Mouse (Mus musculus): ENCODE measurements at regions not wholly inside any gene's neighbourhood (a gene's known extent, or its start where the extent isn't known, plus 50 kb on each side); places are given as distances from the start of the nearest gene placed in this dataset.

DNA sequence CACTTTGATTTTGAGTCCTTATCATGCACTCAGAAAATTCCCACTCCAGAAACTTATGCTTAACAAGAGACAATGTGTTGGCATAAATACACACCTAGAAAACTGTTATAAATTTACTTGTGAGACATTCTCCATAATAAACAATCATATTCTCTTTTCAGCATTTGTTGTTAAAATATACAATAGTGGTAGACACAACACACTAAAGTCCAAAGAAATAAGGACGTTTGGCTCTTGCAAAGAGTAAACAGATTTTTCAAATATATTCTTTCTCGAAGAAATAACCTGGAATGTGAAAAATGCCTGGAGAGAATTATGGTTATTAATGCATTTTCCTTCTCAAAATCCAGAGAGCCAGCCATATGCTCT, 91.8 kb upstream of the Ddit4l start:
- WGBS, result 64% methylated on average over 2 of the region's 2 CpGs
- no peak for TF ChIP-seq CTCF (IDR thresholded peaks at IDR 0.05; ENCODE audit: low read depth, low read length)
- TF ChIP-seq POLR2A (IDR thresholded peaks at IDR 0.05; ENCODE audit: extremely low read depth, insufficient read depth, low read length), result no peak
- no peaks in the 10 kb centered on the region for H3K4me1 ChIP-seq (ENCODE audit: control insufficient read depth, insufficient read depth, low read length)
- DNase-seq (ENCODE audit: extremely low read depth, low read depth, low spot score), result no peak
- H3K9ac ChIP-seq (ENCODE audit: low read depth, low read length), result no peak overlapping the region
- no peaks in the 10 kb centered on the region for H3K36me3 ChIP-seq (ENCODE audit: control insufficient read depth, insufficient read depth, low read length)
- no peak overlapping the region for H3K27ac ChIP-seq (replicated peaks; ENCODE audit: insufficient read depth, low read depth, low read length)
- H3K27me3 ChIP-seq (ENCODE audit: control insufficient read depth, insufficient read depth, low read length), result no peaks in the 10 kb centered on the region
- H3K4me3 ChIP-seq (ENCODE audit: insufficient read depth, low read depth, low read length), result no peak overlapping the region
- H3K79me2 ChIP-seq (ENCODE audit: control insufficient read depth, insufficient read depth, low read length), result no peaks in the 10 kb centered on the region

DNA sequence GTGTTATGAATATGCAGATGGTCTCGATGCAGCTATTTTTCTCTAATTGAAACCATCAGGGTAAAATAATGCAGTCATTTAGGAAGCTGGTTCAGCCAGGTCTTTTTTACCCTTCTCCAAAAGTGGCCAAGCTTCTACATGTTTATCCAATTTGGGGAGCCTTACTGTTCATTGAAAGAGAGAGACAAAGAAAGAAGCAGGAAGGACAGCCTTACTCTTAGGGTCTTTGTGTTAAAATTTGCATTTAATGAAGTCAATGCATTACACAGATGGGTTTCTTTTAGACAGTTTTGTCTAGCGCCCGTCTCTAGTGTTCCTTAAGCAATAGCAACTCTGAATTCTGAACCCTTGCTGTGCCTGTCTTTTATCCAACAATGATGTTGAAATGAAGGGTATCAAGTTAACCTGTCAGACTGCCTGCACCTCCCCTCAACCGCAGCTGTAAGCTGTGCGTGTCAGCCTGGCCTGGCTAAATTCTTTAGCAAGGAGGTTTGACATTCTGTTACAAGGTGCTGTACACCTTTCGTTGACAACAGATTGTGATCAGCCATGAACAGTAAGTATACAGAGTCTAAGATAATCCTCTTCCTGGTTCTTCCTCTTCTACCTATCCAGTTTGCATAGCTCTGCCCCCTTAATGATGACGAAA, 91.3 kb upstream of the Ddit4l start:
- no peak overlapping the region for H3K9ac ChIP-seq (ENCODE audit: low read depth, low read length)
- 85% methylated on average over 7 of the region's 7 CpGs for WGBS
- TF ChIP-seq CTCF (IDR thresholded peaks at IDR 0.05; ENCODE audit: low read depth, low read length), result no peak
- no peak for TF ChIP-seq POLR2A (IDR thresholded peaks at IDR 0.05; ENCODE audit: extremely low read depth, insufficient read depth, low read length)
- H3K79me2 ChIP-seq (ENCODE audit: control insufficient read depth, insufficient read depth, low read length), result no peaks in the 10 kb centered on the region
- H3K4me1 ChIP-seq (ENCODE audit: control insufficient read depth, insufficient read depth, low read length), result no peaks in the 10 kb centered on the region
- H3K27me3 ChIP-seq (ENCODE audit: control insufficient read depth, insufficient read depth, low read length), result no peaks in the 10 kb centered on the region
- no peak overlapping the region for H3K4me3 ChIP-seq (ENCODE audit: insufficient read depth, low read depth, low read length)
- H3K36me3 ChIP-seq (ENCODE audit: control insufficient read depth, insufficient read depth, low read length), result no peaks in the 10 kb centered on the region
- no peak for DNase-seq (ENCODE audit: extremely low read depth, low read depth, low spot score)
- no peak overlapping the region for H3K27ac ChIP-seq (replicated peaks; ENCODE audit: insufficient read depth, low read depth, low read length)

DNA sequence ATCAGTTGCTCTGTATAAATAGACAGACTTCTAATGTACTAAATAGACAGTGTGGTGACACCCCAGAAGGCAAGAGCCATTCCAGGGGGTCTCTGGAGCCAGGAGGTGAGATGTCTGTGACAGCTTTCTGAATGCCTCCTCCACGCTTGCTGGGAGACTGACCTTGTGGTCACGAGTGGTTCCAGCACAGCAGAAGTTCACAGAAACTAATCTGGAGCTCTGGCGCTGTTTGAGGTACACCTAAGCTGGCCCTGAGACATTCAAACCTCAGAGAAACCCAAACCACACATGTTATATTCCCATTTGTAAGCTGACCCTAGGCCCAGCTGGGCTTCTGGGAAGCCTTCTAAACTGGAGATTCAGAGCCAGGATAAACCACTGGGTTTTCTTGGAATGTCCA, 79.7 kb upstream of the Ddit4l start:
- no peak for TF ChIP-seq POLR2A (IDR thresholded peaks at IDR 0.05; ENCODE audit: extremely low read depth, insufficient read depth, low read length)
- TF ChIP-seq CTCF (IDR thresholded peaks at IDR 0.05; ENCODE audit: low read depth, low read length), result no peak
- WGBS, result 85% methylated on average over 3 of the region's 3 CpGs

DNA sequence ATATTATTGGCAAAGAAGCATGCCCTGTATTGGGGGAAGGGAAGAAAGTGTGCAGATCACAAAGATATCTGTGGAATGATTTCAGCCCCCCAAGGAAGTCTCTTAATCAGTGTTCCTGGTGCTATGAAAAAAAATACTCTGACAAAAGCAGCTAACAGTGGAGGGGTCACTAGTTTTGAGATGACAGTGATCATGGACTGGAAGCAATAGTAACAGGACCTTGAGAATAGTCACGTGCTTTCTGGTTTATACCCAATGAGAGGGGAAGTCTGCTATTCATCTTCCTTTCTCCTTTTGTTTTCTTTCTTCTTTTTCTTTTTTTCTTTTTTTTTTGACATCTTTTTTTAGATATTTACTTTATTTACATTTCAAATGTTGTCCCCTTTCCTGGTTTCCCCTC, 79.1 kb upstream of the Ddit4l start:
- no peaks in the 10 kb centered on the region for H3K4me1 ChIP-seq (ENCODE audit: control insufficient read depth, insufficient read depth, low read length)
- WGBS, result 50% methylated on average over 1 of the region's 1 CpGs
- H3K27me3 ChIP-seq (ENCODE audit: control insufficient read depth, insufficient read depth, low read length), result no peaks in the 10 kb centered on the region
- no peak overlapping the region for H3K27ac ChIP-seq (replicated peaks; ENCODE audit: insufficient read depth, low read depth, low read length)
- H3K79me2 ChIP-seq (ENCODE audit: control insufficient read depth, insufficient read depth, low read length), result no peaks in the 10 kb centered on the region
- TF ChIP-seq POLR2A (IDR thresholded peaks at IDR 0.05; ENCODE audit: extremely low read depth, insufficient read depth, low read length), result no peak
- TF ChIP-seq CTCF (IDR thresholded peaks at IDR 0.05; ENCODE audit: low read depth, low read length), result no peak
- no peak overlapping the region for H3K4me3 ChIP-seq (ENCODE audit: insufficient read depth, low read depth, low read length)
- no peak overlapping the region for H3K9ac ChIP-seq (ENCODE audit: low read depth, low read length)
- DNase-seq (ENCODE audit: extremely low read depth, low read depth, low spot score), result no peak
- no peaks in the 10 kb centered on the region for H3K36me3 ChIP-seq (ENCODE audit: control insufficient read depth, insufficient read depth, low read length)

More for the DNA sequence above, 79.7 kb upstream of the Ddit4l start:
- H3K79me2 ChIP-seq (ENCODE audit: control insufficient read depth, insufficient read depth, low read length), result no peaks in the 10 kb centered on the region
- no peaks in the 10 kb centered on the region for H3K36me3 ChIP-seq (ENCODE audit: control insufficient read depth, insufficient read depth, low read length)
- no peak for DNase-seq (ENCODE audit: extremely low read depth, low read depth, low spot score)
- no peaks in the 10 kb centered on the region for H3K27me3 ChIP-seq (ENCODE audit: control insufficient read depth, insufficient read depth, low read length)
- no peak overlapping the region for H3K9ac ChIP-seq (ENCODE audit: low read depth, low read length)
- no peak overlapping the region for H3K27ac ChIP-seq (replicated peaks; ENCODE audit: insufficient read depth, low read depth, low read length)
- no peak overlapping the region for H3K4me3 ChIP-seq (ENCODE audit: insufficient read depth, low read depth, low read length)
- no peaks in the 10 kb centered on the region for H3K4me1 ChIP-seq (ENCODE audit: control insufficient read depth, insufficient read depth, low read length)

DNA sequence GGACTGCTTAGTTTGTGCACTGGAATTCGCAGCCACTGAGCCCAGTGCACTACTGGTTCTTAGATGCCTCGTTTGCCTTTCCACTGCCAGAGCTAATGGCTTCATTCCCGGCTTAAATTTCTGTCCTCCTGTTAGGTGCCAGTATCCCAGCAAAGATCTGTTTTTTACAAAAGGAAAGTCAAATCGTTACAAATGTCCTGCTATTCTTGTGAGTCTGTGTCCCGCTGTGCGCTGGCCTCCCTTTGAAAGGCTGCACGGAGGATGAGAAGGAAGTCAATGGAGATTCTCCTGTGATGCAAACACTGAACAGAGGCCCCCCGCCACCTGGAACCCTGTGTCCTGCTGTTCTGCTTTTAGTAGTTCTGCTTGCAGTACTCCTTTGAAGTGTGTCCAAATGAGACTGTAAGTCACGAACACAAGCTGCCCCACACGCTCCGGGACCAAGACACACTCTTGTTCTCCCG, 74.0 kb upstream of the Ddit4l start:
- 19% methylated on average over 12 of the region's 12 CpGs for WGBS

DNA sequence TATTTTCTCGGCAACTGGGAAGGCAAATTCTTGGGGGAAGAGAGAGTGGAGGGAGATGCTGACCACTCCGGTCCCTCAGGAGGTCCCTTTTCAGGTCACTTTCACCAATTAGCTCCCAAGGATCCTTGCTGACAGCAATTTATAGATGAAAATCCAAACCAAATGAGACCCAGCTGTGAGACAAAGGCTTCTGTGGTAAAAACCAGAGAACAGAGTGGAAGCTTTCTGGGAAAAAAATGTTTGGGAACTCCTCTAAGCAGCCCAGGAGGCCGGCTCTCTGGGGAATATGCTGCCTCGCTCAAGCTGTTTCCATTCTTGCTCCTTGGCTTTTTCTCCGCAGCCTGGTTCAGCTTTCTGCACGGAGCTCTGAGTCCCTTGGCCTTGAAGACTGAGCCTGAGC, 73.5 kb upstream of the Ddit4l start:
- H3K4me3 ChIP-seq (ENCODE audit: insufficient read depth, low read depth, low read length), result no peak overlapping the region
- TF ChIP-seq POLR2A (IDR thresholded peaks at IDR 0.05; ENCODE audit: extremely low read depth, insufficient read depth, low read length) (no peak), CTCF (IDR thresholded peaks at IDR 0.05; ENCODE audit: low read depth, low read length) (no peak)
- no peaks in the 10 kb centered on the region for H3K36me3 ChIP-seq (ENCODE audit: control insufficient read depth, insufficient read depth, low read length)
- H3K27me3 ChIP-seq (ENCODE audit: control insufficient read depth, insufficient read depth, low read length), result no peaks in the 10 kb centered on the region
- H3K79me2 ChIP-seq (ENCODE audit: control insufficient read depth, insufficient read depth, low read length), result no peaks in the 10 kb centered on the region
- no peak for DNase-seq (ENCODE audit: extremely low read depth, low read depth, low spot score)
- no peak overlapping the region for H3K27ac ChIP-seq (replicated peaks; ENCODE audit: insufficient read depth, low read depth, low read length)
- H3K4me1 ChIP-seq (ENCODE audit: control insufficient read depth, insufficient read depth, low read length), result no peaks in the 10 kb centered on the region
- 21% methylated on average over 6 of the region's 6 CpGs for WGBS
- no peak overlapping the region for H3K9ac ChIP-seq (ENCODE audit: low read depth, low read length)

More for the DNA sequence above, 74.0 kb upstream of the Ddit4l start:
- no peaks in the 10 kb centered on the region for H3K36me3 ChIP-seq (ENCODE audit: control insufficient read depth, insufficient read depth, low read length)
- no peak overlapping the region for H3K27ac ChIP-seq (replicated peaks; ENCODE audit: insufficient read depth, low read depth, low read length)
- H3K9ac ChIP-seq (ENCODE audit: low read depth, low read length), result no peak overlapping the region
- H3K4me3 ChIP-seq (ENCODE audit: insufficient read depth, low read depth, low read length), result no peak overlapping the region
- no peaks in the 10 kb centered on the region for H3K4me1 ChIP-seq (ENCODE audit: control insufficient read depth, insufficient read depth, low read length)
- DNase-seq (ENCODE audit: extremely low read depth, low read depth, low spot score), result no peak
- H3K27me3 ChIP-seq (ENCODE audit: control insufficient read depth, insufficient read depth, low read length), result no peaks in the 10 kb centered on the region
- H3K79me2 ChIP-seq (ENCODE audit: control insufficient read depth, insufficient read depth, low read length), result no peaks in the 10 kb centered on the region
- no peak for TF ChIP-seq CTCF (IDR thresholded peaks at IDR 0.05; ENCODE audit: low read depth, low read length)
